Mouse (Mus musculus) heart, adult 2 months (tissue): ENCODE results near the gene Stx18. TPM values are rescaled to one million over a fixed set of nuclear protein-coding genes. Genes with fewer than 3 reads are reported as not detected.

ENCODE experiments used
- DNase-seq, 2 experiments: peaks; one replicate each; pipeline ENCODE4 v3.0.0; 2021
- H3K27ac ChIP-seq: fragments of 200-600 bp; 2 replicates; pipeline ENCODE4 v1.8.1; 2022
- H3K27me3 ChIP-seq: fragments of 200-500 bp; 2 replicates; pipeline ENCODE4 v1.6.1; 2012; ENCODE audit warnings: mild to moderate bottlenecking, low read length, inconsistent platforms, mixed read lengths; ENCODE audit not compliant: control insufficient read depth, insufficient read depth
- H3K36me3 ChIP-seq: fragments of 200-500 bp; 2 replicates; pipeline ENCODE4 v1.6.1; 2012; ENCODE audit warnings: low read length, inconsistent platforms; ENCODE audit not compliant: control insufficient read depth, insufficient read depth
- H3K4me1 ChIP-seq: fragments of 200-500 bp; 2 replicates; pipeline ENCODE4 v1.6.1; 2011; ENCODE audit warnings: low read length; ENCODE audit not compliant: control insufficient read depth, insufficient read depth
- H3K4me3 ChIP-seq: fragments of 200-600 bp; 2 replicates; pipeline ENCODE4 v1.8.1; 2022
- H3K79me2 ChIP-seq: fragments of 200-500 bp; replicated peaks from 2 replicates; pipeline ENCODE4 v1.6.1; 2012; ENCODE audit warnings: mild to moderate bottlenecking, inconsistent platforms, low read length, moderate library complexity, mixed read lengths; ENCODE audit not compliant: control insufficient read depth, insufficient read depth
- H3K9ac ChIP-seq: fragments of 200-500 bp; 2 replicates; pipeline ENCODE4 v1.6.1; 2012; ENCODE audit warnings: low read depth, mild to moderate bottlenecking, control low read depth, inconsistent platforms, low read length, mixed read lengths
- CTCF ChIP-seq: fragments of 200-600 bp; IDR thresholded peaks from 2 replicates; pipeline ENCODE4 v1.8.1; 2022; ENCODE audit warnings: antibody characterized with exemption, mild to moderate bottlenecking, moderate library complexity
- EP300 ChIP-seq: fragments of 200-500 bp; IDR thresholded peaks from 2 replicates; pipeline ENCODE4 v1.6.1; 2011; ENCODE audit warnings: low read depth, low read length, control low read depth; ENCODE audit not compliant: insufficient read depth
- POLR2A ChIP-seq: fragments of 200-500 bp; IDR thresholded peaks from 2 replicates; pipeline ENCODE4 v1.6.1; 2011; ENCODE audit warnings: mild to moderate bottlenecking, low read depth, low read length, control low read depth; ENCODE audit not compliant: insufficient read depth
- WGBS: fragments of 180-500 bp; shearing (Covaris S2); methylation state at CpG from one replicate; pipeline ENCODE4 v1.1.7; 2018; 5-methylcytosine and 5-hydroxymethylcytosine counted together
- intact Hi-C: fragments of 180-260 bp; cut with DNase I; formaldehyde crosslinking; loops from one replicate; pipeline ENCODE4 v1.15.1; 2025
- polyA plus RNA-seq: library from polyadenylated mRNA; depleted of rRNA; stranded (reverse); fragments of >200 nt; gene quantifications from 2 replicates; pipeline ENCODE4 v1.2.3, GENCODE M21; 2012
- total RNA-seq, 2 experiments: library from RNA; stranded (reverse); gene quantifications; 2 replicates each; pipeline ENCODE4 v1.2.3; 2021

The Stx18 gene
- total and polyA plus RNA-seq, 3 experiments: 12.1 to 18.5 (median 15.9) TPM

DNA sequence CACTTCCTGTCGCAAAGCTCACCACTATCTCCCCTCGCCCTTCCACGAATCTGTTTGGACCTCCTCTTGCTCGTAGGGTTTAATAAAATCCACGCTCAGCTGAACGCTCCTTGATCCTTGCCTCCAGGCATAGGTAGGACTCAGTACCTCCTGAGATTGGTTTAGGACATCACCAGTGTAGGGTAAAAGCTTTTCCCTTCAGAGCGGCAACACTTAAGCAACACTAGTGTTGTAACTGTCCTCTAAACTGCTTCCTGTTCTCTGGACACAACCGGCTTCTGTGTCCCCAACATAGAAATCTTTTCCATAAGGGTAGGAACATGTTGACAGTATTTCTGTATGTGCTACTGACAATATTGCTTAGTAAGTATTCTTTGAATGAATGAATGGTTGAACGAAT is 1.3 kb downstream of the Stx18 start:
- H3K36me3 ChIP-seq: no peaks in the 10 kb centered on the region; the same call in 1 of the 2 replicates
- H3K27ac ChIP-seq: peak overlapping the region; percentile 68
- peak overlapping the region; percentile 99 for H3K4me3 ChIP-seq
- no peaks in the 10 kb centered on the region for H3K79me2 ChIP-seq
- H3K27me3 ChIP-seq: no peaks in the 10 kb centered on the region
- peak overlapping the region; percentile 92 for H3K9ac ChIP-seq
- intact Hi-C loops: no loop called here
- TF ChIP-seq CTCF (no peak), POLR2A (no peak), EP300 (no peak)
- WGBS: 14% methylated on average over 9 of the region's 9 CpGs
- DNase-seq: no peak
- H3K4me1 ChIP-seq: no peaks in the 10 kb centered on the region

DNA sequence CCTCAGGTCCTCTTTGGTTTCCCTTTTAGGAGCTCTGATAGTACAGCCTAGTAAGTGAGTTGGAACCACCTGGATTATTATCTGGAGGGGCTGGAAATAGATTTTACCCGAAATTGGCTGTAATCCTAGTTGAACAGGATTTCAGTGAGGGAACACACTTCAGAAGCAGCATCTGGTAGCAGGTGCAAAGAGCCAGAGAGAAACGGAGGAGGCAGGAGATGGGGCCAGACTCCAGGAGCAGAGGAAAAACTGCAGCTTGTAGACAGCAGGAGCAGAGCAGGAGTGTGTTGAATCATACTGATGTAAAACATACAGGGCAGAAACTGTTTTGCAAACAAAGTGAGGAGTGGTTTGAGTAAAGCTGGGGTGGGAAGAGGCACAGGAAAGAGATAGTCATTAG is 6.4 kb downstream of the Stx18 start:
- H3K4me1 ChIP-seq: no peaks in the 10 kb centered on the region
- DNase-seq: no peak
- H3K4me3 ChIP-seq: no peak overlapping the region
- intact Hi-C loops: no loop called here
- no peaks in the 10 kb centered on the region; the same call in 1 of the 2 replicates for H3K36me3 ChIP-seq
- H3K79me2 ChIP-seq: no peaks in the 10 kb centered on the region
- H3K9ac ChIP-seq: no peak overlapping the region
- WGBS: 33% methylated on average over 2 of the region's 2 CpGs
- H3K27ac ChIP-seq: no peak overlapping the region
- no peak for TF ChIP-seq EP300
- no peak for TF ChIP-seq POLR2A
- TF ChIP-seq CTCF: no peak
- H3K27me3 ChIP-seq: no peaks in the 10 kb centered on the region

DNA sequence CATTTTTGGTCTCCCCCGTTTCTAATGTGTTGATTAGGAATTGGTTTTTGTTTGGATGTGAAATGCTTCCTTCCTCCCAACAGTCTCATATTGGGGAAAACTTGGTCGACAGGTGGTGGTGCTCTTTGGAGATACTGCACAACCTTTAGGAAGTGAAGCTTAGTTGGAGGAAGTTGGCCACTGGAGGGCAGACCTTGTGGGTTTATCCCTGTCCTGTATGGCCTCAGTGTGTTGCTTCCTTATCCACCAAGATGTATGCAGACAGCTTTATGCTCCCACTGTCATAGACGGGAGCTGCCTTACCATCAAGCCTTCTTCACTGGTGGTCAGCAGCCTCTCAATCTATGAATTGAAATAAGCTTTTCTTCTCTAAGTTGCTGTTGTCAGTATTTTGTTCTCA is 9.6 kb downstream of the Stx18 start:
- H3K27me3 ChIP-seq: no peaks in the 10 kb centered on the region
- H3K27ac ChIP-seq: no peak overlapping the region
- 36% methylated on average over 3 of the region's 3 CpGs for WGBS
- H3K79me2 ChIP-seq: 0 out of 2 replicates have a peak, but pooled peaks cover 2% of the 10 kb centered on the region
- no peak overlapping the region for H3K9ac ChIP-seq
- no peaks in the 10 kb centered on the region; the same call in 1 of the 2 replicates for H3K36me3 ChIP-seq
- DNase-seq: no peak
- no peak overlapping the region for H3K4me3 ChIP-seq
- peaks cover 2% of the 10 kb centered on the region for H3K4me1 ChIP-seq
- TF ChIP-seq CTCF: peak; percentile 27
- no peak for TF ChIP-seq EP300
- TF ChIP-seq POLR2A: no peak
- intact Hi-C loops: no loop called here

DNA sequence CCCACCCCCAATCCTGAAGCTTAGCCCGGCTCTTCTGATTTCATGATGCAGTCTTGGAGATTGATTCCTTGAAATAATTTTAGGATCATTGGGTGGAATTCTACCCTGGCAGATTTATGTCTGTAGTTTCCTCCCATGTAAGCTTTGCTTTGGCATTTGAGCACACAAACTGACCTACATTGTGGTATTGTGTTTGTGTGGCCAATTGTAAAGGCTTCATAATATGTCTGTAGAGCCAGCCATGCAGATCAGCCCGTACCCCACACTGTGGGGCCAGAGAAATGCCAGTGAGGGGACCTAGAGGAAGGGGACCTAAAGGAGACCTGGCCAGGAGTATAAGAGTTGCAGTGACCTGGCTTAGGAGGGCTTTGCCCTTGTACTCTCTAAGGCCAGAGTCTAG is 22.5 kb downstream of the Stx18 start:
- no peaks in the 10 kb centered on the region for H3K36me3 ChIP-seq
- H3K27ac ChIP-seq: no peak overlapping the region
- TF ChIP-seq EP300: no peak
- no peak for TF ChIP-seq POLR2A
- TF ChIP-seq CTCF: no peak
- intact Hi-C loops: no loop called here
- 82% methylated on average over 2 of the region's 2 CpGs for WGBS
- H3K27me3 ChIP-seq: no peaks in the 10 kb centered on the region
- H3K79me2 ChIP-seq: peaks cover 2% of the 10 kb centered on the region
- DNase-seq: no peak
- no peaks in the 10 kb centered on the region; the same call in none of the 2 replicates for H3K4me1 ChIP-seq
- H3K9ac ChIP-seq: no peak overlapping the region
- H3K4me3 ChIP-seq: no peak overlapping the region

DNA sequence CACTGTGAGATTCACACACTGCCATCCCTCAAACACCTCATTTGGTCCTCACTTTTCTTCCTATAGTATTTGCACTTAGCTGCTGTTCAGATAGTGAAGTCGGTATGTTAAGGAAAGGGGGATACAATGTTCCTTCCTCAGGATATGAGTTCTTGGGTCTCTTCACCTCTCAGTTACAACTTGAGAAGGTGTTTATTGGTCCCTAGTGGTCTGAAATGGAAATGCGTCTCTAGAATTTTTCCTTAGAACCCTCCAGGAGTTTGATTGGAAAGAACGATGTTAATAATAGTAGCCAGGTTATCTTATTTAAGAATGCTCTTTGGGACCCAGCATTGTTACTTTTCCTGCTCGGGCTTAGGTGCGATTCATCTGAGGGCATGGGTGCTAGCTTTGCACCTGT is 24.2 kb downstream of the Stx18 start:
- no peak overlapping the region for H3K4me3 ChIP-seq
- no peaks in the 10 kb centered on the region for H3K27me3 ChIP-seq
- TF ChIP-seq POLR2A: no peak
- TF ChIP-seq EP300: no peak
- peak; percentile 59 for TF ChIP-seq CTCF
- peaks cover 4% of the 10 kb centered on the region for H3K79me2 ChIP-seq
- H3K36me3 ChIP-seq: no peaks in the 10 kb centered on the region
- H3K9ac ChIP-seq: no peak overlapping the region
- no peak overlapping the region for H3K27ac ChIP-seq
- 27% methylated on average over 5 of the region's 5 CpGs for WGBS
- DNase-seq: no peak
- intact Hi-C loops: no loop called here
- no peaks in the 10 kb centered on the region; the same call in none of the 2 replicates for H3K4me1 ChIP-seq

DNA sequence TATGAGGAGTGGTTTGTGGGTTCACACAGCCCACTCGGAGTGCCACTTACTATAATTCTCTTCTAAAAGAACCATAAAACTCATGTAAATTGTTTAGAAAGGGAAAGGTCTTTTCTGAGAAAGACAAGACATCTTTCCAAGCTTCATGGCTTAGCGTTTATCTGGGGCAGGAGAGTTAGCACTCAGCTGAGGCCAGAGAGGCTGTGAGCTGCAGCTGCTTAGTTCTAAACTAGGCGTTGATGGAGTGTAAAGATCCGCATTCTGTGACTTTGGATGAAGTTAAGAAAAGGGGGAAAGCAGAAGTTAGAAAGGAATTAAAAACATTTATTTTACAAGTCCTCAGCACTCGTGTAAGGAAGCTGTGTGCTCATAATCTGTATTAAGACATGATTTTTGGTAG is 24.8 kb downstream of the Stx18 start:
- WGBS: 81% methylated on average over 5 of the region's 5 CpGs
- TF ChIP-seq EP300: no peak
- TF ChIP-seq CTCF: no peak
- TF ChIP-seq POLR2A: no peak
- no peak overlapping the region for H3K27ac ChIP-seq
- peaks cover 4% of the 10 kb centered on the region for H3K79me2 ChIP-seq
- H3K36me3 ChIP-seq: no peaks in the 10 kb centered on the region
- no peaks in the 10 kb centered on the region; the same call in none of the 2 replicates for H3K4me1 ChIP-seq
- DNase-seq: no peak
- H3K9ac ChIP-seq: no peak overlapping the region
- H3K4me3 ChIP-seq: no peak overlapping the region
- intact Hi-C loops: no loop called here
- no peaks in the 10 kb centered on the region for H3K27me3 ChIP-seq
